Mouse (Mus musculus): ENCODE measurements around the gene Mtrr.

DNA sequence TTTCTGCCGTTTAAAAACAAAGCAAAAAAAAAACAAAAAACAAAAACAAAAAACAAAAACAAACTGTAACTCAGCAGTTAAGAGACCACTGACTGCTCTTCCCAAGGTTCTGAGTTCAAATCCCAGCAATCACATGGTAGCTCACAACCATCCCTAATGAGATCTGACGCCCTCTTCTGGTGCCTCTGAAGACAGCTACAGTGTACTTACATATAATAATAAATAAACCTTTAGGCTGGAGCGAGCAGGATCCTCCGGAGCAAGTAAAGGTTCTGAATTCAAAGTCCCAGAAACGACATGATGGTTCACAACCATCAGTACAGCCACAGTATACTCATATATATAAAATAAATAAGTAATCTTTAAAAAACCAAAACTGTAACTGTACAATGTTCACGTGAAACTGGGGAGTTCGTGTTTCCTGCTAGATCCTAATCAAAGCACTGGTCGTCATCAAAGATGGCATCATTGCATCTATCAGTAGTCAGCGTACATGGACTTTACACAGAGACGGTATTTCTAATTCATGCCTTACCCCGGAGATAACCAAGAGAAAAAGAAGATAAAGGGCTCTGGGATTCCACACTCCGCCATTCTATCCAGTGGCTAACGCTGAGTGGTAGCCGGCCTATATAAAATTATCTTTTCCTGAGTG, 736 bp downstream of the Mtrr start:
- peak; percentile 33 for TF ChIP-seq CTCF (IDR thresholded peaks at IDR 0.05; ENCODE audit: low read depth)
- TF ChIP-seq EP300 (optimal IDR thresholded peaks at IDR 0.05): no peak

Data from stomach, postnatal 0 days (tissue).